Mouse (Mus musculus) urinary bladder, postnatal 14 days (tissue): ENCODE results near the gene Tpsab1.
A peak's percentile ranks its signal among the peaks of the same experiment; 100 is the strongest.

Experiments used
- DNase-seq: peaks from one replicate; pipeline ENCODE4 v3.0.0; 2021; ENCODE audit warnings: low spot score

The Tpsab1 gene

DNA sequence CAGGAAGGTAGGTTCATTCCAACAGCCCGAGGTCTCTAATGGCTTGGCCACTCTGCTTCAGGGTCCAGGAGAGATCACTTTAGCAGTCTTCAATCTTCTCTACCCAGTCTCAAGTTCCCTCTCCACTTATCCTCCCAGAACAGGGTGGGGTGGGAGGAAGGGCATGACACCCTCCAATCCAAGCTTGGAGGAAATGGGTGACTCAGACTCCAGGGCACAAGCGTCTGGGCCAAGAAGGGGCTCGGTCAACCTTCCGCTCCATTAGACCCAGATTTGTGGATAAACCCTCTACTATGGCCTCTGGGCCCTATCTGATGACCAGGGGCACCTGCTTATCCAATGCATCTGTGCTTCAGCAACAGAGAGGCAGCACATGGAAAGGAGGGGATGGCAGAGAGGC is at the start of gene Tpsab1:
Gene Tpsab1, minus strand, starts transcription at position 101 of the 400 bp plus-strand sequence.
- DNase-seq: no peak

DNA sequence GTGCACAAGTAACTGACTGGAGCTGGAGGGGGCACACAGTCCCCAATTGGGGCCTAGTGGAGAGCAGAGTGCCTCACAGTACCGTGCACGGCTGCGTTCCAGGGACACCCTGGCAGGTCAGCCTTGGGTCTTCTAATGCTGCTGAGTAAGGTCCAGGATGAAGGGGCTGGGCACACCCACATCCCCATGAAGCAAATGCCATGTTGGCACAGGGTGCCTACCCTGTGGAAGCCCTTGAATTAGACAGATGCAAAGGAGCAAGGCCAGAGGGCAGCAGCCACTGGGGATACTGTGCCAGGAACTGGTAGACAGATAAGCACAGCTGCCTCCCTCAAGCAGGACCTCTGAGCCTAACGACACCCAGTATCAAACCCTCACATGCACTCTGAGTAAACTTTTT is 49.2 kb upstream of the Tpsab1 start:
- no peak for DNase-seq

DNA sequence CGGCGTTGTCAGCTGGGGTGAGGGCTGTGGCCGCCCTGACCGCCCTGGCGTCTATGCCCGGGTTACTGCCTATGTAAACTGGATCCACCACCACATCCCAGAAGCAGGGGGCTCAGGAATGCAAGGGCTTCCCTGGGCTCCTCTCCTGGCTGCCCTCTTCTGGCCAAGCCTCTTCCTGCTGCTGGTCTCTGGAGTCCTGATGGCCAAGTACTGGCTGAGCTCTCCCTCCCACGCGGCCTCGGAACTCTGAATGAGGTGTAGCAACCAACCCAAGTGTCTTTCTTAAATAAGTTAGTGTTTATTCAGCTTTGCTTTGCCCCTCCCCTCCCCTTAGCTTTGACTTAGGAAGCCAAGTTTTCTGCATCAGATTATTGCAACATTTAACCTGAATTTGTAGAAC is 28.6 kb upstream of the Tpsab1 start:
- no peak for DNase-seq

GRCm38 (mm10) chr17:25372491-25372890 is 27.1 kb upstream of the Tpsab1 start:
- DNase-seq: no peak

GRCm38 (mm10) chr17:25368973-25369372 is 23.6 kb upstream of the Tpsab1 start, which contains the start of gene Tpsg1:
Tpsg1 (plus strand) TSS chr17:25369273.
- no peak for DNase-seq

DNA sequence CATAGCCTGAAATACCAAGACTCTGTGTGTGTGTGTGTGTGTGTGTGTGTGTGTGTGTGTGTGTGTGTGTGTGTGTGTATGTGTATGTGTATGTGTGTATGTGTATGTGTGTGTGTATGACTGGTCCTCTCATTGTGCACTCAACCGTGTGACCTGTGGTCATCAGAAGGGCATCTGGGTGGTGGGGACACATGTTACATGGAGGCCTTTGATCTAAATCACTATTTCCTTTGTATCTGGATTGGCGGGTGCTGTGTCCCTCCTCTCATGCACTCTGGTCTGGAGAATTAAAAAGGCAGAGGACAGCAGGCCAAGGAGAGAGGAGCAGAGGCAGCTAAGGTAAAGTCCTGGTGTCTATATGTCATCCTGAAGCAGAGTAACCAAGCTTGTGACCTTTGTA is 20.6 kb upstream of the Tpsab1 start, which contains the start of gene Tpsb2:
Gene Tpsb2, plus strand, starts transcription at position 301 of the 400 bp plus-strand sequence.
- DNase-seq: no peak

GRCm38 (mm10) chr17:25363726-25364125 is 18.4 kb upstream of the Tpsab1 start:
- DNase-seq: peak; percentile 50

- no peak for DNase-seq
Observed at GRCm38 (mm10) chr17:25361291-25361690, 15.9 kb upstream of the Tpsab1 start.

DNA sequence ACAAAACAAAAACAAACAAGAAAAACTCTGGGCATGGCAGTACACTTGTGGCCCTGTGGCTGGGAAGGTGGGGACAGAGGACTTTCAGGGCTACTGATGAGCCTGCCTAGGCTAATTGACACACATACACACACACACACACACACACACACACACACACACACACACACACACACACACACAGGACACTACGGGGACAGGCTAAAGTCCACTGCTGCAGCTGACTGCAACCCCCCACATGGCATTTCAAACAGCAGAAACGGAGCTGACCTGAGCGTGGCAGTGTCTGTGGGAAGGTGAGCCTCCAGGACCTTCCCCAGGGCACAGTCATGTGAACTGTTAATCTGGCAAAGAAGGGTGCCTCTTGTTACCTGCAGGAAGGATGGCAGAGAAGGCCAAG is 3.9 kb downstream of the Tpsab1 start:
- DNase-seq: no peak

GRCm38 (mm10) chr17:25340003-25340402 is 5.4 kb downstream of the Tpsab1 start:
- DNase-seq: no peak

- no peak for DNase-seq
Observed at GRCm38 (mm10) chr17:25338218-25338617, 7.1 kb downstream of the Tpsab1 start.

- DNase-seq: peak; percentile 57
Observed at GRCm38 (mm10) chr17:25333943-25334342, 11.4 kb downstream of the Tpsab1 start.

DNA sequence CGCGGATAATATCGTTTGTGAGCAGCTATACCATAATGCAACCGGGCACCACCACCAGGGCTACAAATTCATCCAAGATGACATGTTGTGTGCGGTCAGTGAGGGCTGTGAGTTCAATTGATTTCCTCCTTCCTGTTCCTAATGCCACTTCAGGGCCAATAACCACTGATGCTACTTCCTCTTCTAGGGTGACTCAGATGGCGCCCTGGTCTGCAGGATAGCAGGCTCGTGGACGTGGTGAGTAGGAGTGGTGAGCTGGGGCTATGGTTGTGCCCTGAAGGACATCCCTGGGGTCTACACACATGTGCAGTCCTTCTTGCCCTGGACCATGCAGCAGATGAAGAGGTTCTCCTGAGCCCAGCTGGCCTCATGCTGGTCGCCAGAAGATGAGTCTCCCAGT is 13.0 kb downstream of the Tpsab1 start:
- no peak for DNase-seq

DNA sequence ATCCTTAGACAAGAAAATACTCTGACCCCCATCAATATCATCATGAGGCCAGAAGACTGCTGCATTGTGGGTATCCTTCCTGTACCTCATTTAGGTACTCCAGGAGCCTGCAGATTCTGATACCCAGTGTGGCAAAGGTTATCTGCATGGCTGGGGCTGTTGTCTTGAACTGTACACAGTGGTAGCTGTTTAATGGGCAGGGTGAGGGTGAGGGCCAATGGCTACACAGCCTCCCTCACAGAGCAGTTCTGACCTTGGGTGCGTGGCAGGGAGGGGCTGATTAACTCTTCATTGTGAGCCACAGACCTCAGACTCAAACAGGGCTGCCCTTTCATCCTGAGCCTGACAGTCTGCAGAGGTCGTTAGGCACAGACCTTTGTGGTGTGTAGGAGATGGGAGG is 22.4 kb downstream of the Tpsab1 start:
- DNase-seq: no peak

DNA sequence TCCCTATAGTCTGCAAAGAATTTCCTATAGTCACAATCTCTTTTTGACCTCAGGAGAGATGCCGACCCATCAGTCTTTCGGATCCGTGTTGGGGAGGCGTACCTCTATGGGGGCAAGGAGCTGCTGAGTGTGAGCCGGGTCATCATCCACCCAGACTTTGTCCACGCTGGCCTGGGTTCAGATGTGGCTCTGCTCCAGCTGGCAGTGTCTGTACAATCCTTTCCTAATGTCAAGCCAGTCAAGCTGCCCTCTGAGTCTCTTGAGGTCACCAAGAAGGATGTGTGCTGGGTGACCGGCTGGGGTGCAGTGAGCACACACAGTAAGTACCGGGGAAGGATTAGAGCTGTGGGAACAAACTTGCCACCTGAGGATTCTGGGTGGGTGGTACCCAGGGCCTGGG is 24.5 kb downstream of the Tpsab1 start:
- DNase-seq: no peak

DNA sequence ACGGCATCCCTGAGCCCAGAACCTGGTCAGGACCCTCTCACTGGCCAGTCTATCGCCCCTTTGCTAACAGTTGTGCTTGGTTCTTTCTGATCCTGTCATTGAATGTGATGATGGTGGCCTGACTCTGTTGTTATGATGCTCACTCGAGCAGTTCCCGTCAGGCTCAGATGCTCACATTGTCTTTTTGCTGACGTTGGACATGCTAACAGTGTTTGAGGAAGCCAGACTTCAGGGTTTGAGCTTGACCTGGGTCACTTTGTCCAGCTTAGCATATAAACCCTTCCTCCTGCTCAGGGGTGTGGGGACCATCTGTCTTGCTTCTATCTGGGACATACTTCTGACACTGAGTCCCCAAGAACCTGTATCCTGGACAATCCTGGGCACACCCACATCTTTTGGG is 27.0 kb downstream of the Tpsab1 start, which contains the start of gene Prss29:
Gene Prss29, plus strand, starts transcription at position 301 of the 400 bp plus-strand sequence.
- no peak for DNase-seq

DNA sequence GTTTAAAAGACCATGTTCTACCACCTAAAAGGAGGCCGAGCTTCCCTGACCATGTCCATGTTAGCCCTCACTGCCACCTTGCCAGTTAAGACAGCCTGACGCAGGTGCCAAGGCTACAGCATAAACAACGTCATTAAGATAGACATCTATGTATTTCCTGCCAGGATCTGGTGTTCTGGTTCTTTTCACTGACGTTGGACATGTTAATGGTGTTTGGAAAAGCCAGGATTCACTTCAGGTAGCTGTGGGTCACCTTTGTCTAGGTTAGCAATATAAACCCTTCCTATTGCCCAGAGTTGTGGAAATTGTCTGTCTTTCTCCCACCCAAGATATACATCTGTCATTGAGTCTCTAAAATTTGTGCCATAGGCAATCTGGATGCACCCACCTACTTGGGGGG is 37.0 kb downstream of the Tpsab1 start, which contains the start of gene Prss28:
Gene Prss28, plus strand, starts transcription at position 301 of the 400 bp plus-strand sequence.
- no peak for DNase-seq

- DNase-seq: no peak
Observed at GRCm38 (mm10) chr17:25298094-25298493, 47.3 kb downstream of the Tpsab1 start, which contains the start of gene Prss34. Prss34 (plus strand) TSS chr17:25298394.

DNA sequence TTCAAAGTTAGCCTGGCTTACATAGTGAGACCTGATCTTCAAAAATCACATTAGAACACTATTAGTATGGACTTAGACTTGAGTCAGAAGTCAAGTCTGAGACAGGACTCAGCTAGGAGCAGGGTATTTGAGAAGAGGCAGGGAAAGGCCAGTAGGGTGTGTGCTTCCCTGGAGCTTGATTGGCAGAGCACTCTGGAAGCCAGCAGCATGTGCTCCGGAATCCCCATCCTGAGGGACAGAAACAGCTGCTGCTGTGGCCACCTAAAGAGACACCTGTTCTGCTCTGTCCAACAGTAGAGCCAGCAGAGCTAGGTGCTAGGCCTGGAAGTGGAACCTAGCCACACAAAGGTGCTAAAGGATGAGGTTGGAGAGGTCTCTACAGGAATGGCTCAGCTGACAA is 51.3 kb downstream of the Tpsab1 start:
- DNase-seq: no peak

DNA sequence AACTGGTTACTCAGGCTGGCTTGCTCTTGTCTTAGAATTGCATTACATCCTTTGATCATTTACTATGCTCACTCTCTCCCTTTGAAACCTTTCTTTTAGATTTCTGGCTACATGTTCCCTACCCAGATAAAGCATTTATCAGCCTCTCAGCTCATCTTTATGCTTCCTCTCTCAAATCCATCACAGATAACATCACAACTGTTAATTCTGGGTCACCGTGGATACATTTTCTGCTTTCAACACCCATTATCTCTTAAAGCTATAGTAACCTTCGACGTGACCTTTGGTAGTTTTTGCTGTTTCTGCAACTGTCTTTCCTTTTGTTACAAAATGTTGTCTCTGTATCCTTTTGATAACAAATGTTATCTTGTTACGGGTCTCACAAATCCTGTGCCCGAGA is 51.9 kb downstream of the Tpsab1 start:
- no peak for DNase-seq
